Mouse (Mus musculus) kidney, adult 2 months (tissue): Measurements from ENCODE around the gene Rpl3. TPM values are rescaled to one million over a fixed set of nuclear protein-coding genes. Genes with fewer than 3 reads are reported as not detected.
"Not testable (repeated sequence)": the region's sequence is repeated elsewhere in the genome, so short reads cannot be mapped to it uniquely, and the experiment has no call there.

Source experiments
- DNase-seq: peaks from one replicate; pipeline ENCODE4 v3.0.0; 2021
- H3K27ac ChIP-seq: fragments of 200-500 bp; 2 replicates; pipeline ENCODE4 v1.5.1; 2012; ENCODE audit warnings: low read depth, low read length, control low read depth, inconsistent platforms; ENCODE audit not compliant: insufficient read depth
- H3K27me3 ChIP-seq: fragments of 200-500 bp; replicated peaks from 2 replicates; pipeline ENCODE4 v1.6.1; 2012; ENCODE audit warnings: mild to moderate bottlenecking, moderate library complexity, low read length, inconsistent platforms; ENCODE audit not compliant: control insufficient read depth, insufficient read depth
- H3K36me3 ChIP-seq: fragments of 200-500 bp; 2 replicates; pipeline ENCODE4 v1.6.1; 2012; ENCODE audit warnings: mild to moderate bottlenecking, moderate library complexity, low read length, inconsistent platforms; ENCODE audit not compliant: control insufficient read depth, insufficient read depth
- H3K4me1 ChIP-seq: fragments of 200-500 bp; 2 replicates; pipeline ENCODE4 v1.6.1; 2011; ENCODE audit warnings: low read length; ENCODE audit not compliant: control insufficient read depth, insufficient read depth
- H3K4me3 ChIP-seq: fragments of 200-500 bp; 2 replicates; pipeline ENCODE4 v1.5.1; 2011; ENCODE audit warnings: mild to moderate bottlenecking, low read depth, low read length, control low read depth; ENCODE audit not compliant: insufficient read depth
- CTCF ChIP-seq: fragments of 200-500 bp; conservative IDR thresholded peaks from 2 replicates; pipeline ENCODE4 v1.5.1; 2011; ENCODE audit warnings: low read depth, mild to moderate bottlenecking, control low read depth, low read length, moderate library complexity, mixed read lengths; ENCODE audit not compliant: insufficient read depth, insufficient read length
- POLR2A ChIP-seq: fragments of 200-500 bp; IDR thresholded peaks from one replicate; pipeline ENCODE4 v1.6.1; 2011; ENCODE audit warnings: low read depth, low read length, control low read depth
- WGBS: fragments of 180-500 bp; shearing (Covaris S2); methylation state at CpG from one replicate; pipeline ENCODE4 v1.1.7; 2018; 5-methylcytosine and 5-hydroxymethylcytosine counted together
- polyA plus RNA-seq: library from polyadenylated mRNA; depleted of rRNA; stranded (reverse); fragments of >200 nt; gene quantifications from 2 replicates; pipeline ENCODE4 v1.2.3, GENCODE M21; 2012

Rpl3 gene
- polyA plus RNA-seq, 1 experiment = 689 TPM

DNA sequence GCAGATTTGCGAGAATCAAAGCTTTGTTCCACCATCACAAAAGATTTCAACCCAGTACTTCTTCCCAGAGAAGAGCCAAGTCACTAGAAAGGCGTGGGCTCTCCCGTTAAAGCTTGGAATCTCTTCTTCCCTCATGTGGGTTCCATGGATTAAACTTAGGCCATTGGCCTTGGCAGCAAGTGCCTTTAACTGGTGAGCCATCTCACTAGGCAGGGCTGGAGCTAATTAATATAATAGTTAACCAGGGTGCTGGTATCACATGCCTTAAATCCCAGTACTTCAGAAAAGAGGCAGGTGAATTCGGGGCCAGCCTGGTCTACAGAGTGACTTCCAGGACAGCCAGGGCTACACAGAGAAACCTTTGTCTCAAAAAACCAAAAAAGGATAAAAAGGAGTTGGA is 33.0 kb upstream of the Rpl3 start:
- no peak overlapping the region for H3K4me3 ChIP-seq
- peak; percentile 86 for DNase-seq
- peaks cover 8% of the 10 kb centered on the region; the same call in 1 of the 2 replicates for H3K4me1 ChIP-seq
- 49% methylated on average over 4 of the region's 4 CpGs for WGBS
- H3K36me3 ChIP-seq = no peaks in the 10 kb centered on the region
- no peak for TF ChIP-seq POLR2A
- no peak for TF ChIP-seq CTCF
- H3K27ac ChIP-seq = no peak overlapping the region
- H3K27me3 ChIP-seq = no peaks in the 10 kb centered on the region

DNA sequence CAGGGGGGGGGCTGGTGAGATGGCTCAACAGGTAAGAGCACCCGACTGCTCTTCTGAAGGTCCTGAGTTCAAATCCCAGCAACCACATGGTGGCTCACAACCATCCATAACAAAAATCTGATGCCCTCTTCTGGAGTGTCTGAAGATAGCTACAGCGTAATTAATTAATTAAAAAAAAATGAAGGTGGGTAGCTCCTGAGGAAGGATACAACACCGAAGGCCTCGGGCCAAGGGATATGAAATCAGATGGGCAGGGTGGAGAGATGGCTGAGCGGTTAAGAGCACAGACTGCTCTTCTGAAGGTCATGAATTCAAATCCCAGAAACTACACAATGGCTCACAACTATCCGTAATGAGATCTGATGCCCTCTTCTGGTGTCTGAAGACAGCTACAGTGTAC is 30.8 kb upstream of the Rpl3 start:
- not testable (repeated sequence) for DNase-seq, H3K36me3 ChIP-seq, H3K27me3 ChIP-seq, H3K27ac ChIP-seq, H3K4me3 ChIP-seq, H3K4me1 ChIP-seq
- 96% methylated on average over 6 of the region's 6 CpGs for WGBS

DNA sequence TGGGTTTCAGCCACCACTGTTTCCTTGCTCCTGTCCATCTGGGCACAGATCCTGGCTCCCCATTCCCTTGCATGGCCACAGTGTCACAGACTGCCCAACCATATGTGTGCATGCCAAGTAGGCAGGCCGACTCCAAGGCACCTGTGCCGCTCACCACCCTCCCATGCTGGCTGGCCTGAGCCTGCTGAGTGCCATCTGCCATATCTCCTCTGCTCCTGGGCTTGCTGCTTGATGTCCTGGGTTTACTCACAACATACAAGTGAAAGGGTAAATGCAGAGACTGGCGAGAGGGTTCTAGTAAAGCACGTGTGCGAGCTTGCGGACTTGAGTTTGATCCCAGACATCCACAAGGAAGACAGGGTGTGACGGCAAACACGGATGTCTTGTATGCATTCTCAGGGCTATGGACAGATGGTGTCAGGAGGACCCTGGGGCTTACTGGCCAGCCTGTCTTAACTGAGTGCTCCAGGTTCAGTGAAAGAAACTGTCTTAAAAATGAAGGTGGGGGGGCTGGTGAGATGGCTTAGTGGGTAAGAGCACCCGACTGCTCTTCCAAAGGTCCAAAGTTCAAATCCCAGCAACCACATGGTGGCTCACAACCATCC is 30.2 kb upstream of the Rpl3 start:
- Histone ChIP-seq H3K4me3 (no peak overlapping the region), H3K27me3 (no peaks in the 10 kb centered on the region), H3K36me3 (no peaks in the 10 kb centered on the region), H3K4me1 (peaks cover 8% of the 10 kb centered on the region; the same call in 1 of the 2 replicates), H3K27ac (no peak overlapping the region)
- 88% methylated on average over 9 of the region's 9 CpGs for WGBS
- DNase-seq = no peak
- no peak for TF ChIP-seq CTCF
- TF ChIP-seq POLR2A = no peak

DNA sequence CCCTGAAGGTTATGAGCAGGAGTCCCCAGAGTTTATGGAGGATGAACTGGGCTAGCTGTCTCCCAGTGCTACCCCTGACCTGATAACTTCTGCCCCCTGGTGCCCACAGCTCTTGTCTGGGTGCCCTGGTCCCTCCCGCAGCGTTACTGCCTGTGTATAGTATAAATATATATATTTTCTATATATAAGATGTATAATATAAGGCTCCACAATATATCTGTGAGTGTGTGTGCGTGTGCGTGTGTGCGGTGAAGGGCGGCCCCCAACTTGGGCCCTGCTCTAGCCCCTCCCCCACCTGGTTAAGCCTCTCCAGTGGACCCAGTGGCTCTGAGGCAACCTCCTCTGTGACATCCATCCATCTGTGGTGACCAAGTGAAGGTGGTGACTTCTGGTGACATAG is 27.4 kb upstream of the Rpl3 start:
- Histone ChIP-seq H3K27me3 (no peaks in the 10 kb centered on the region), H3K4me1 (no peaks in the 10 kb centered on the region; the same call in 1 of the 2 replicates), H3K27ac (no peak overlapping the region), H3K4me3 (no peak overlapping the region), H3K36me3 (no peaks in the 10 kb centered on the region)
- DNase-seq = no peak
- 89% methylated on average over 6 of the region's 6 CpGs for WGBS
- TF ChIP-seq POLR2A = no peak

DNA sequence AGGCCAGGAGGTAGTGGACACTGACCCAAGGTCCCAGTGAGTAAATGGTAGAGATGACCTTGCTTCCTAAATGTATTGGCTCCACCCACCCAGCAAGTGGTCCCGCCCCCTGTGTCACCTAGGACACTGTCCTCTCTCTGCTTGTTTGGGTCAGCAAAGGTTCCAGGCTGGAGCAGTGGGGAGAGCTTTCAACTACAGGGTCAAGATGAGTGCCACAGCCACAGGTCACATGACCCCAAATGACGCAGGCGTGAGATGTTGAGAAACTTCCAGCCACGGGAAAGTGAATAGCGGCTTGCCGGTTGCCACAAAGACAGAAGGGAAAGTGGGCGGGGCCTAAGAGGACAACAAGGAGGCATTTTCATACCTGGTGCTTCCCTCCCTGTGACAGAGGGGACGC is 25.5 kb upstream of the Rpl3 start:
- 71% methylated on average over 8 of the region's 8 CpGs for WGBS
- Histone ChIP-seq H3K4me3 (no peak overlapping the region), H3K27ac (no peak overlapping the region), H3K36me3 (no peaks in the 10 kb centered on the region), H3K27me3 (no peaks in the 10 kb centered on the region), H3K4me1 (no peaks in the 10 kb centered on the region)
- TF ChIP-seq POLR2A = no peak
- no peak for TF ChIP-seq CTCF
- no peak for DNase-seq

DNA sequence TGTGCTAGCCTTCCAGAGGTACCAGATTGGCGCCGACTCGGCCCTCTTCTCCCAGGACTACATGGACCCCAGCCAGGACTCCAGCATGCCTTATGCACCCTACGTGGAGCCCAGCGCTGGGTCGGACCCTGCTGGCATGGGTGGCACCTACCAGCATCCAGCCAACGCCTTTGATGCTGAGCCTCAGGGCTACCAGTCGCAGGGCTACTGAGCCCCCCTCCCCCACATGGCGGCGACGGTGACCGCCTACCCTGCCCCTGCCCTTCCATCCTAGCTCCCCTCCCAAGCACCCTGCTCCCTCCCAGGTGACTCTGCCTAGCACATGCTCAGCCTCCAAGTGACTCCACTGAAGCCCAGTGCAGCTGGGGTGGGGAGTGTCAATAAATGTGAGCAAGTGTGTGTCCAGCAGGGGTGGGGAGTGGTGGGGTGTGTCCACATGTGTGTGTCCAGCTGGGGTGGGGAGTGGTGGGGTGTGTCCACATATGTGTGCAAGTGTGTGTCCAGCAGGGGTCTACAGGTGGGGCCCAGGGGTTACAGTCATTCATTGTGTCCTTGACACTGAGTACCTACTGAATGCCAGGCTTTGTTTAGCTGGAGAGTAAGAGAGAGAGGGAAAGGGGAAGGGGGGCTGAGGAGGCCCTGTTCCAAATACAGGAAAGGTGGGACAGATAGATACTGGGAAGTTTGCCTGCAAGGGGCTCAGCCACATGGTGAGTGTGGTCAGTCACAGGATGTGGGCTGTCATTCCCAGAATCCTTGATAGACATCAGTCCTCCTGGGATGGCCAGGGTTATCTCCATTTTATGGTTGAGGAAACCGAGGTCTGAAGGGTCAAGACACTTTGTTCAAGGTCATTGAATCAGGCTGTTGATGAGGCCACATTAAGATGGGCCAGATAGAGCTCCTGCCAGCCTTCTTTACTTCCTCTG is 24.5 kb upstream of the Rpl3 start:
- no peak for DNase-seq
- WGBS = 75% methylated on average over 13 of the region's 13 CpGs
- H3K4me3 ChIP-seq = no peak overlapping the region
- no peak overlapping the region for H3K27ac ChIP-seq
- H3K4me1 ChIP-seq = no peaks in the 10 kb centered on the region
- H3K27me3 ChIP-seq = no peaks in the 10 kb centered on the region
- TF ChIP-seq POLR2A = no peak
- TF ChIP-seq CTCF = no peak
- H3K36me3 ChIP-seq = no peaks in the 10 kb centered on the region

DNA sequence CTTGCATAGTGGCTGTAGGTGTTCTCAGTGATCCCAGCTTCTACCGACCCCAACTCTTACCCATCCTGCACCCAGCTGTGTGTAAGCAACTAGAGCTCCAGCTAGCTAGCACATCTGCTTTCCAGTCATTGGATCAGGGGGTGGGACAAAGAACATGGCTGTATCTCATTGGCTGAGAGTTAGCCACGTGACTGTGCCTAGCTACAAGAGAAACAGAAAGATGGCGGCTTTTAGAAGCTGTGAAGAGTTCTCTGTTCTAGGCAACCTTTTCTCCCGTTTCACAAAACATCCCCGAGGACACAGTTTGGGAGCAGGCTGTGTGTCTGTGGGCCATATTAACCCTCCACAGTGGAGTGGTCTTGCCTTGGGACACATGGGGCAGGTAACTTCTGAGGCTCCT is 23.6 kb upstream of the Rpl3 start:
- Histone ChIP-seq H3K27ac (no peak overlapping the region), H3K4me3 (no peak overlapping the region), H3K4me1 (no peaks in the 10 kb centered on the region), H3K36me3 (no peaks in the 10 kb centered on the region), H3K27me3 (no peaks in the 10 kb centered on the region)
- WGBS = 72% methylated on average over 5 of the region's 5 CpGs
- TF ChIP-seq POLR2A (no peak), CTCF (no peak)
- DNase-seq = no peak
